Mouse (Mus musculus) CD4-positive naive resting alpha-beta T cell, adult 57 days (primary cell): ENCODE data around the gene Gm16867. TPM values are rescaled to one million over a fixed set of nuclear protein-coding genes. Genes with fewer than 3 reads are reported as not detected.

Experiments used
- total RNA-seq: library from RNA; stranded (reverse); gene quantifications from one replicate; pipeline ENCODE4 v1.2.4, GENCODE M21; 2023

Gene Gm16867
- 2.8 TPM for total RNA-seq

GRCm38 (mm10) chr14:69503174-69503573 is at the start of gene Gm16867:
TSS of gene Gm16867 (minus strand) at chr14:69503362.

GRCm38 (mm10) chr14:69512449-69512848 is 9.3 kb upstream of the Gm16867 start, which contains the start of gene Gm27179:
TSS of gene Gm27179 (minus strand) at chr14:69512549.

Other genes starting within 250 kb of the Gm16867 start
- not detected for gene Synb, start 209.1 kb downstream of the Gm16867 start, total RNA-seq
- not detected for gene Gm27179, start 9.2 kb upstream of the Gm16867 start, total RNA-seq
- gene Entpd4b, start 52.1 kb upstream of the Gm16867 start, total RNA-seq, result 22.4 TPM